17 mouse cellular contexts compared by ENCODE assay signal in genomic region chr5:81427393-81427792, GRCm38 (mm10).
"Had no signal": no experiment of that assay in that cellular context is flagged by ENCODE, and none has a peak within 500 bp of the region (broad histone marks: within the 10 kb centered on the region; RNA-seq: fewer than 3 reads in every experiment).

No protein-coding gene starts in this region.

- H3K4me3 ChIP-seq: layer of hippocampus, adult 2 months; left cerebral cortex, adult 2 months; limb, embryonic 15.5 days; liver, embryonic 15.5 days; midbrain, embryonic 10.5 days; midbrain, embryonic 15.5 days; neural tube, embryonic 13.5 days had no signal

- H3K4me2 ChIP-seq: limb, embryonic 15.5 days; liver, embryonic 15.5 days; midbrain, embryonic 15.5 days; neural tube, embryonic 13.5 days had no signal

- H3K27ac ChIP-seq: kidney, postnatal 0 days; layer of hippocampus, adult 2 months; left cerebral cortex, adult 2 months; limb, embryonic 15.5 days; liver, embryonic 15.5 days; midbrain, embryonic 10.5 days; midbrain, embryonic 15.5 days; neural tube, embryonic 13.5 days had no signal

- H3K36me3 ChIP-seq: liver, embryonic 15.5 days; midbrain, embryonic 10.5 days; midbrain, embryonic 15.5 days; neural tube, embryonic 13.5 days had no signal

- ATAC-seq: midbrain, embryonic 15.5 days had no signal

- H3K9ac ChIP-seq: limb, embryonic 15.5 days; liver, embryonic 15.5 days; midbrain, embryonic 15.5 days; neural tube, embryonic 13.5 days had no signal

- H3K4me1 ChIP-seq: limb, embryonic 15.5 days; liver, embryonic 15.5 days; midbrain, embryonic 15.5 days; neural tube, embryonic 13.5 days had no signal

- H3K9me3 ChIP-seq: limb, embryonic 15.5 days; liver, embryonic 15.5 days; midbrain, embryonic 10.5 days; midbrain, embryonic 15.5 days; neural tube, embryonic 13.5 days had no signal

- DNase-seq: kidney, adult 11 months; kidney, adult 9 months; kidney, postnatal 36 days; lung, postnatal 10 days; lung, postnatal 4 days; right cerebral cortex, adult 18-20 months; right cerebral cortex, postnatal 25 days; thymus, adult 2 months; thymus, postnatal 25 days had no signal

- H3K27me3 ChIP-seq: limb, embryonic 15.5 days; liver, embryonic 15.5 days; midbrain, embryonic 15.5 days; neural tube, embryonic 13.5 days had no signal
